Mouse (Mus musculus) erythroblast, embryonic 14.5 days (primary cell): ENCODE results near the gene Nutm1. TPM values are rescaled to one million over a fixed set of nuclear protein-coding genes. Genes with fewer than 3 reads are reported as not detected.

Source experiments
- H3K27me3 ChIP-seq: 2 replicates; pipeline ENCODE4 v1.6.1; 2012; ENCODE audit warnings: inconsistent platforms; ENCODE audit not compliant: control insufficient read depth
- H3K36me3 ChIP-seq: 2 replicates; pipeline ENCODE4 v1.6.1; 2012; ENCODE audit warnings: mild to moderate bottlenecking, inconsistent platforms; ENCODE audit not compliant: control insufficient read depth
- H3K4me1 ChIP-seq: 2 replicates; pipeline ENCODE4 v1.6.1; 2012; ENCODE audit warnings: inconsistent platforms; ENCODE audit not compliant: control insufficient read depth
- H3K4me3 ChIP-seq: replicated peaks from 2 replicates; pipeline ENCODE3; 2012; ENCODE audit warnings: moderate library complexity, mild to moderate bottlenecking, inconsistent platforms
- H3K9me3 ChIP-seq: 2 replicates; pipeline ENCODE4 v1.6.1; 2012; ENCODE audit warnings: low read length, inconsistent platforms, mixed read lengths; ENCODE audit not compliant: control insufficient read depth
- GATA1 ChIP-seq: IDR thresholded peaks from 2 replicates; pipeline ENCODE4 v1.6.1; 2012; ENCODE audit warnings: low read length, inconsistent platforms, mixed read lengths
- TAL1 ChIP-seq: IDR thresholded peaks from 3 replicates; pipeline ENCODE4 v1.6.1; 2012; ENCODE audit warnings: low read length, inconsistent platforms, mixed read lengths
- polyA plus RNA-seq: library from polyadenylated mRNA; stranded (reverse); fragments of >175 nt; gene quantifications from 2 replicates; pipeline ENCODE4 v1.2.3, GENCODE M21; 2012

The Nutm1 gene
- polyA plus RNA-seq, 1 experiment = not detected

GRCm38 (mm10) chr2:112241787-112242186 is 17.3 kb downstream of the Nutm1 start:
- H3K36me3 ChIP-seq = no peaks in the 10 kb centered on the region
- peaks cover 23% of the 10 kb centered on the region for H3K4me1 ChIP-seq
- H3K9me3 ChIP-seq = no peaks in the 10 kb centered on the region
- no peak for TF ChIP-seq GATA1
- no peak for TF ChIP-seq TAL1
- H3K27me3 ChIP-seq = peaks cover 28% of the 10 kb centered on the region
- H3K4me3 ChIP-seq = no peak overlapping the region

GRCm38 (mm10) chr2:112239935-112240721 is 19.0 kb downstream of the Nutm1 start:
- Histone ChIP-seq H3K4me3 (peak overlapping the region; percentile 89), H3K27me3 (peaks cover 28% of the 10 kb centered on the region), H3K9me3 (no peaks in the 10 kb centered on the region), H3K4me1 (peaks cover 23% of the 10 kb centered on the region), H3K36me3 (no peaks in the 10 kb centered on the region)
- TF ChIP-seq GATA1 (no peak), TAL1 (no peak)

GRCm38 (mm10) chr2:112239212-112239934 is 19.7 kb downstream of the Nutm1 start, which contains the start of gene Lpcat4:
Gene Lpcat4, plus strand, starts transcription at chr2:112239468.
- peak within 1 kb of the TSS; percentile 89 for H3K4me3 ChIP-seq
- TF ChIP-seq GATA1 (no peak), TAL1 (no peak)

GRCm38 (mm10) chr2:112238006-112238405 is 21.1 kb downstream of the Nutm1 start:
- Histone ChIP-seq H3K4me1 (peaks cover 23% of the 10 kb centered on the region), H3K36me3 (no peaks in the 10 kb centered on the region), H3K27me3 (peaks cover 28% of the 10 kb centered on the region), H3K4me3 (no peak overlapping the region), H3K9me3 (no peaks in the 10 kb centered on the region)
- TF ChIP-seq GATA1 = no peak
- no peak for TF ChIP-seq TAL1

More at GRCm38 (mm10) chr2:112239212-112239934, 19.7 kb downstream of the Nutm1 start, which contains the start of gene Lpcat4:
- Histone ChIP-seq H3K9me3 (no peaks in the 10 kb centered on the region), H3K4me1 (peaks cover 23% of the 10 kb centered on the region), H3K27me3 (peaks cover 28% of the 10 kb centered on the region), H3K36me3 (no peaks in the 10 kb centered on the region)

GRCm38 (mm10) chr2:112236620-112237019 is 22.5 kb downstream of the Nutm1 start:
- no peak for TF ChIP-seq TAL1
- TF ChIP-seq GATA1 = no peak
- no peaks in the 10 kb centered on the region for H3K36me3 ChIP-seq
- no peaks in the 10 kb centered on the region for H3K9me3 ChIP-seq
- peaks cover 27% of the 10 kb centered on the region for H3K27me3 ChIP-seq
- H3K4me1 ChIP-seq = peaks cover 23% of the 10 kb centered on the region
- no peak overlapping the region for H3K4me3 ChIP-seq

- Histone ChIP-seq H3K9me3 (no peaks in the 10 kb centered on the region), H3K4me3 (no peak overlapping the region), H3K27me3 (no peaks in the 10 kb centered on the region), H3K36me3 (no peaks in the 10 kb centered on the region), H3K4me1 (no peaks in the 10 kb centered on the region)
- TF ChIP-seq TAL1 = no peak
- no peak for TF ChIP-seq GATA1
Observed at GRCm38 (mm10) chr2:112232623-112233022, 26.5 kb downstream of the Nutm1 start.

- TF ChIP-seq GATA1 = no peak
- no peak for TF ChIP-seq TAL1
- H3K4me1 ChIP-seq = no peaks in the 10 kb centered on the region
Observed at GRCm38 (mm10) chr2:112224356-112224755, 34.7 kb downstream of the Nutm1 start.

GRCm38 (mm10) chr2:112222607-112223006 is 36.5 kb downstream of the Nutm1 start:
- H3K9me3 ChIP-seq = no peaks in the 10 kb centered on the region
- H3K4me1 ChIP-seq = no peaks in the 10 kb centered on the region
- H3K4me3 ChIP-seq = no peak overlapping the region
- no peaks in the 10 kb centered on the region for H3K27me3 ChIP-seq
- TF ChIP-seq GATA1 (no peak), TAL1 (no peak)
- no peaks in the 10 kb centered on the region for H3K36me3 ChIP-seq

More at GRCm38 (mm10) chr2:112224356-112224755, 34.7 kb downstream of the Nutm1 start:
- Histone ChIP-seq H3K36me3 (no peaks in the 10 kb centered on the region), H3K4me3 (no peak overlapping the region), H3K27me3 (no peaks in the 10 kb centered on the region), H3K9me3 (no peaks in the 10 kb centered on the region)

GRCm38 (mm10) chr2:112220880-112221279 is 38.2 kb downstream of the Nutm1 start:
- H3K4me3 ChIP-seq = no peak overlapping the region
- TF ChIP-seq GATA1 (no peak), TAL1 (no peak)
- no peaks in the 10 kb centered on the region for H3K27me3 ChIP-seq
- H3K36me3 ChIP-seq = no peaks in the 10 kb centered on the region
- no peaks in the 10 kb centered on the region for H3K4me1 ChIP-seq
- no peaks in the 10 kb centered on the region for H3K9me3 ChIP-seq
